Mouse (Mus musculus): ENCODE measurements at regions not wholly inside any gene's neighbourhood (a gene's known extent, or its start where the extent isn't known, plus 50 kb on each side); places are given as distances from the start of the nearest gene placed in this dataset.
"Not testable (repeated sequence)": the region's sequence is repeated elsewhere in the genome, so short reads cannot be mapped to it uniquely, and the experiment has no call there.

- no peaks in the 10 kb centered on the region for H3K27me3 ChIP-seq (replicated peaks; ENCODE audit: control insufficient read depth, insufficient read depth, low read length)
- no peaks in the 10 kb centered on the region for H3K36me3 ChIP-seq (ENCODE audit: control insufficient read depth, insufficient read depth, low read length)
- ATAC-seq (no peak), DNase-seq (ENCODE audit: low spot score) (peak; percentile 1)
- no peak overlapping the region for H3K27ac ChIP-seq (ENCODE audit: low read depth, low read length)
- no peak overlapping the region for H3K9ac ChIP-seq (ENCODE audit: low read length)
- no peaks in the 10 kb centered on the region for H3K4me1 ChIP-seq (ENCODE audit: control insufficient read depth, insufficient read depth, low read length)
- 83% methylated on average over 8 of the region's 8 CpGs for WGBS
- no peak overlapping the region for H3K4me2 ChIP-seq (ENCODE audit: low read length)
- no peak overlapping the region for H3K4me3 ChIP-seq (ENCODE audit: low read depth, low read length)
- no peaks in the 10 kb centered on the region for H3K9me3 ChIP-seq (replicated peaks; ENCODE audit: control insufficient read depth, low read length)
Observed at GRCm38 (mm10) chr15:3772228-3772789, 189.0 kb upstream of the Ghr start.

DNA sequence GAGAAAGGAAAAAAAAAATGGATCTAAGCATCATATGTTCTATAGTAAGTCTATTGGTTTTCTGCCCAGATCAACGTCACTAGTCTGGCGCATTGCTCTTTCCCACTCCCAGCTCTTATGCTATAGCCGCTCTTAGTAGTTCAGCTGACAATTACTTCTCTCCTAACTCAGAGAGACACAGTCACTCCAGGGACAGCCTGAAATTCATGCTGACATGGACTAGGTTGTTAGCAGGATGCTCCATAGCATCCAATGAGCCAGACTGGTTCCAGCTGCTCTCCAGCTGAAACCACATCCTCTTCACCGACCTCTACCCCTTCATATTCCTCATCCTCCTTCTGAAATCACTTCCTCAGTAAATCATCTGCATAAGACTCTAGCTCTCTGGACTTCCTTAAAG, 187.0 kb upstream of the Ghr start:
- H3K27me3 ChIP-seq (replicated peaks; ENCODE audit: control insufficient read depth, insufficient read depth, low read length): no peaks in the 10 kb centered on the region
- no peak overlapping the region for H3K4me2 ChIP-seq (ENCODE audit: low read length)
- H3K9me3 ChIP-seq (replicated peaks; ENCODE audit: control insufficient read depth, low read length): no peaks in the 10 kb centered on the region
- 92% methylated on average over 4 of the region's 4 CpGs for WGBS
- H3K9ac ChIP-seq (ENCODE audit: low read length): no peak overlapping the region
- ATAC-seq (no peak), DNase-seq (ENCODE audit: low spot score) (no peak)
- H3K27ac ChIP-seq (ENCODE audit: low read depth, low read length): no peak overlapping the region
- H3K36me3 ChIP-seq (ENCODE audit: control insufficient read depth, insufficient read depth, low read length): no peaks in the 10 kb centered on the region
- no peaks in the 10 kb centered on the region for H3K4me1 ChIP-seq (ENCODE audit: control insufficient read depth, insufficient read depth, low read length)
- no peak overlapping the region for H3K4me3 ChIP-seq (ENCODE audit: low read depth, low read length)

DNA sequence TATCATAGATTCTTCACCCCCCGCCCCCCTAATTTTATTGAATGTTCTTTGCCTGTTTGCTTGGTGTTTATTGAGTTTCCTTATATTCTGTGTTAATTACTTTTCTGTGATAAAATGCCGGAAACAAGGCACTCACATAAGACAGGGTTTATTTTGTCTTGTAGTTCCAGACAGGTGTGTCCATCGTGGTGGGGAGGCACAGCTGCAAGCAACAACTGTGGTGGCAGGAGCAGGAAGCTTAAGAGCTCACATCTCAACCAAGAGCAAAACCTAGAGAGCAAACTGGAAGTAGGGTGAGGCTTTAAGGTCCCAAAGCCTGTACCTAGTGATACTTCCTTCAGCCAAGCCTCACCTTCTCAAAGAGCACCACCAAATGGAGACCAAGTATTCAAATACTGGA, 181.4 kb upstream of the Ghr start:
- Histone ChIP-seq H3K9me3 (replicated peaks; ENCODE audit: control insufficient read depth, low read length) (no peaks in the 10 kb centered on the region), H3K27me3 (replicated peaks; ENCODE audit: control insufficient read depth, insufficient read depth, low read length) (no peaks in the 10 kb centered on the region), H3K4me2 (ENCODE audit: low read length) (no peak overlapping the region), H3K36me3 (ENCODE audit: control insufficient read depth, insufficient read depth, low read length) (no peaks in the 10 kb centered on the region), H3K27ac (ENCODE audit: low read depth, low read length) (no peak overlapping the region), H3K4me3 (ENCODE audit: low read depth, low read length) (no peak overlapping the region), H3K9ac (ENCODE audit: low read length) (no peak overlapping the region), H3K4me1 (ENCODE audit: control insufficient read depth, insufficient read depth, low read length) (no peaks in the 10 kb centered on the region)
- no peak for DNase-seq (ENCODE audit: low spot score)
- 88% methylated on average over 3 of the region's 3 CpGs for WGBS
- no peak for ATAC-seq

- H3K9ac ChIP-seq (ENCODE audit: low read length): no peak overlapping the region
- DNase-seq (ENCODE audit: low spot score) (no peak), ATAC-seq (no peak)
- WGBS: 27% methylated on average over 3 of the region's 3 CpGs
- no peak overlapping the region for H3K27ac ChIP-seq (ENCODE audit: low read depth, low read length)
- H3K27me3 ChIP-seq (replicated peaks; ENCODE audit: control insufficient read depth, insufficient read depth, low read length): no peaks in the 10 kb centered on the region
- no peak overlapping the region for H3K4me2 ChIP-seq (ENCODE audit: low read length)
- no peaks in the 10 kb centered on the region for H3K36me3 ChIP-seq (ENCODE audit: control insufficient read depth, insufficient read depth, low read length)
- H3K4me1 ChIP-seq (ENCODE audit: control insufficient read depth, insufficient read depth, low read length): no peaks in the 10 kb centered on the region
- no peaks in the 10 kb centered on the region for H3K9me3 ChIP-seq (replicated peaks; ENCODE audit: control insufficient read depth, low read length)
- H3K4me3 ChIP-seq (ENCODE audit: low read depth, low read length): no peak overlapping the region
Observed at GRCm38 (mm10) chr15:3760396-3760795, 177.1 kb upstream of the Ghr start.

GRCm38 (mm10) chr15:3755636-3756035, 172.3 kb upstream of the Ghr start:
- no peak overlapping the region for H3K4me3 ChIP-seq (ENCODE audit: low read depth, low read length)
- peak; percentile 65 for DNase-seq (ENCODE audit: low spot score)

DNA sequence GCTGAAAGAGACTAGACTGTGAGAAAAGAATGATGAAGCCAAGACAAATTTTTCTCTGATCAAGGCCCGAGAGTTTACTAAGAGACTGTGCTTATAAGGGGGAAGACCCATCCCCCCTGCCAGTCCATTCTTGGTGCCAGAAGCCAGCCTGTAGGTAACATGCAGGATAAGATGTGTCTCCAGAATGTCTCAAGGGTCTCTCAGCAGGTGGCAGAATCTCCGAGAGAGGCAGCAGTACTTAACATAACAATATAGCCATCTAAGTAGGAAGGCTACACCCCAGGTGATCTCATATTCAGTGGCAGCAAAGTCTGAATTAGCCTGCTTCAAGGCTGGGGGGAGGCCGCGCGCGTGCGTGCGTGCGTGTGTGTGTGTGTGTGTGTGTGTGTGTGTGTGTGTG, 164.8 kb upstream of the Ghr start:
- WGBS: 72% methylated on average over 9 of the region's 9 CpGs
- not testable (repeated sequence) for H3K9ac ChIP-seq (ENCODE audit: low read length); ATAC-seq; H3K4me1 ChIP-seq (ENCODE audit: control insufficient read depth, insufficient read depth, low read length); DNase-seq (ENCODE audit: low spot score); H3K27ac ChIP-seq (ENCODE audit: low read depth, low read length); H3K27me3 ChIP-seq (replicated peaks; ENCODE audit: control insufficient read depth, insufficient read depth, low read length); H3K9me3 ChIP-seq (replicated peaks; ENCODE audit: control insufficient read depth, low read length); H3K4me2 ChIP-seq (ENCODE audit: low read length); H3K4me3 ChIP-seq (ENCODE audit: low read depth, low read length); H3K36me3 ChIP-seq (ENCODE audit: control insufficient read depth, insufficient read depth, low read length)

More at GRCm38 (mm10) chr15:3755636-3756035, 172.3 kb upstream of the Ghr start:
- no peaks in the 10 kb centered on the region for H3K36me3 ChIP-seq (ENCODE audit: control insufficient read depth, insufficient read depth, low read length)
- 71% methylated on average over 2 of the region's 2 CpGs for WGBS
- no peaks in the 10 kb centered on the region for H3K27me3 ChIP-seq (replicated peaks; ENCODE audit: control insufficient read depth, insufficient read depth, low read length)
- no peak overlapping the region for H3K27ac ChIP-seq (ENCODE audit: low read depth, low read length)
- H3K4me1 ChIP-seq (ENCODE audit: control insufficient read depth, insufficient read depth, low read length): no peaks in the 10 kb centered on the region
- ATAC-seq: peak; percentile 55; the same call in 1 of the 2 replicates
- H3K4me2 ChIP-seq (ENCODE audit: low read length): no peak overlapping the region
- no peak overlapping the region for H3K9ac ChIP-seq (ENCODE audit: low read length)
- H3K9me3 ChIP-seq (replicated peaks; ENCODE audit: control insufficient read depth, low read length): no peaks in the 10 kb centered on the region

DNA sequence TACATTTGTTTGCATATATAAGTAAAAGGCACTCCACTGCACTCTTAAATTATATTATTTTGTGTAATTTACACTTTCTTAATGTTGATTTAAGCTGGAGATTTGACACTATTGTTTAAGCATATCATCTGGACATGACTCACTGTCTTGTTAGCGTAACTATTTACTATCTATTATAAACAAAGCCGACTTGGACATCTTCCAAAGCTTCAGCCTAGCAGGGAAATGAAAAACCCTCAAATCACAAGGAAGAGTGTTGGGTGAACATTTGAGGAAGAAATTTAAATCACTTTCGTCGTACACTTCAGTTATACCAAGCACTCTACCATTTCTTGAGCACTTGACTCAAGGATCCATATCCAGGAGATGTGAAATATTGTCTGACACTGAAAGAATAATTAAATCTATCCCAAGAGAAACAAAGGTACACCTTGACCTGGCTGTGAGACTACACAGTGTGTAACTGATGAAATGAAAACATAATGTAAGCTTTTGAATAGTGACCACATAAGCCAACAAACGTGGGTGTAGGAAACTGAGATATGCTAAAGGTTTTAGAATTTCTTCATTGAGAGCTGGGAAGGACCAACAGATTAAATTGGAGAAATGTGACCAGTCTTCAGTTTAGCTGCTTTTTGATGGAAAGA, 160.0 kb upstream of the Ghr start:
- no peak overlapping the region for H3K9ac ChIP-seq (ENCODE audit: low read length)
- no peaks in the 10 kb centered on the region for H3K4me1 ChIP-seq (ENCODE audit: control insufficient read depth, insufficient read depth, low read length)
- H3K36me3 ChIP-seq (ENCODE audit: control insufficient read depth, insufficient read depth, low read length): no peaks in the 10 kb centered on the region
- WGBS: 88% methylated on average over 5 of the region's 5 CpGs
- H3K27ac ChIP-seq (ENCODE audit: low read depth, low read length): no peak overlapping the region
- DNase-seq (ENCODE audit: low spot score) (no peak), ATAC-seq (no peak)
- H3K9me3 ChIP-seq (replicated peaks; ENCODE audit: control insufficient read depth, low read length): no peaks in the 10 kb centered on the region
- H3K4me2 ChIP-seq (ENCODE audit: low read length): no peak overlapping the region
- no peaks in the 10 kb centered on the region for H3K27me3 ChIP-seq (replicated peaks; ENCODE audit: control insufficient read depth, insufficient read depth, low read length)
- no peak overlapping the region for H3K4me3 ChIP-seq (ENCODE audit: low read depth, low read length)

GRCm38 (mm10) chr15:3742191-3742590, 158.9 kb upstream of the Ghr start:
- H3K9ac ChIP-seq (ENCODE audit: low read length): no peak overlapping the region
- WGBS: 87% methylated on average over 7 of the region's 7 CpGs
- DNase-seq (ENCODE audit: low spot score): no peak
- H3K27ac ChIP-seq (ENCODE audit: low read depth, low read length): no peak overlapping the region
- H3K4me1 ChIP-seq (ENCODE audit: control insufficient read depth, insufficient read depth, low read length): no peaks in the 10 kb centered on the region
- H3K27me3 ChIP-seq (replicated peaks; ENCODE audit: control insufficient read depth, insufficient read depth, low read length): no peaks in the 10 kb centered on the region
- no peaks in the 10 kb centered on the region for H3K9me3 ChIP-seq (replicated peaks; ENCODE audit: control insufficient read depth, low read length)
- H3K4me2 ChIP-seq (ENCODE audit: low read length): no peak overlapping the region
- no peak for ATAC-seq
- H3K36me3 ChIP-seq (ENCODE audit: control insufficient read depth, insufficient read depth, low read length): no peaks in the 10 kb centered on the region
- H3K4me3 ChIP-seq (ENCODE audit: low read depth, low read length): no peak overlapping the region

- ATAC-seq: no peak
- H3K9ac ChIP-seq (ENCODE audit: low read length): no peak overlapping the region
- no peaks in the 10 kb centered on the region for H3K4me1 ChIP-seq (ENCODE audit: control insufficient read depth, insufficient read depth, low read length)
- no peak for DNase-seq (ENCODE audit: low spot score)
- H3K27ac ChIP-seq (ENCODE audit: low read depth, low read length): no peak overlapping the region
- H3K36me3 ChIP-seq (ENCODE audit: control insufficient read depth, insufficient read depth, low read length): no peaks in the 10 kb centered on the region
- H3K4me2 ChIP-seq (ENCODE audit: low read length): no peak overlapping the region
- no peak overlapping the region for H3K4me3 ChIP-seq (ENCODE audit: low read depth, low read length)
- 91% methylated on average over 3 of the region's 3 CpGs for WGBS
- H3K9me3 ChIP-seq (replicated peaks; ENCODE audit: control insufficient read depth, low read length): no peaks in the 10 kb centered on the region
- no peaks in the 10 kb centered on the region for H3K27me3 ChIP-seq (replicated peaks; ENCODE audit: control insufficient read depth, insufficient read depth, low read length)
Observed at GRCm38 (mm10) chr15:3725214-3725613, 141.9 kb upstream of the Ghr start.

Data from forebrain, embryonic 14.5 days (tissue).